Mouse (Mus musculus): ENCODE measurements around the gene Uaca.

- TF ChIP-seq CTCF (IDR thresholded peaks at IDR 0.05; ENCODE audit: low read depth, low read length): no peak
- no peak for TF ChIP-seq TAL1 (conservative IDR thresholded peaks at IDR 0.05; ENCODE audit: low read depth, low read length)
Measured at GRCm38 (mm10) chr9:60864664-60865063, 70.3 kb downstream of the Uaca start.
